Mouse (Mus musculus): ENCODE data around the gene Rnf208.

- TF ChIP-seq CTCF (conservative IDR thresholded peaks at IDR 0.05; ENCODE audit: low read length) (no peak), POU5F1 (IDR thresholded peaks at IDR 0.05; ENCODE audit: borderline replicate concordance, low read length) (no peak), NANOG (IDR thresholded peaks at IDR 0.05; ENCODE audit: borderline replicate concordance, low read length) (no peak)
Measured at GRCm38 (mm10) chr2:25246183-25247072, 4.4 kb downstream of the Rnf208 start, which contains the start of gene AL732309.1.

Measured in E14TG2a.4 (cell line).